Mouse (Mus musculus) layer of hippocampus, postnatal 36 days (tissue): ENCODE results near the gene A730071L15Rik. TPM values are rescaled to one million over a fixed set of nuclear protein-coding genes. Genes with fewer than 3 reads are reported as not detected.

ENCODE experiments used
- total RNA-seq, 2 experiments: library from RNA; stranded (reverse); gene quantifications; 2 replicates each; pipeline ENCODE4 v1.2.3; 2021

A730071L15Rik gene
- total RNA-seq, 2 experiments from 2014 or later: 0.50 TPM; not detected in 1

Other genes with a start within 250 kb of the A730071L15Rik start
- gene Gck, start 249.9 kb upstream of the A730071L15Rik start, total RNA-seq: 1 to 10 TPM; 2.4 to 3.7 TPM
- gene Ykt6, start 244.3 kb upstream of the A730071L15Rik start, total RNA-seq: 10 to 100 TPM; 68.2 to 73.2 TPM
- gene Camk2b, start 133.7 kb upstream of the A730071L15Rik start, total RNA-seq: 1,000 to 10,000 TPM; 1,105 to 1,153 TPM
- gene Nudcd3, start 386 bp downstream of the A730071L15Rik start, total RNA-seq: 100 to 1,000 TPM; 108 to 114 TPM
- gene Npc1l1, start 30.1 kb downstream of the A730071L15Rik start, total RNA-seq: under 1 TPM; 0.28 to 0.30 TPM
- gene Ddx56, start 67.7 kb downstream of the A730071L15Rik start, total RNA-seq: 10 to 100 TPM; 43.1 to 44.5 TPM
- 100 to 1,000 TPM; 107 TPM for gene Tmed4, start 74.8 kb downstream of the A730071L15Rik start, total RNA-seq
- gene Ogdh, start 91.6 kb downstream of the A730071L15Rik start, total RNA-seq: 100 to 1,000 TPM; 218 to 220 TPM
- gene Zmiz2, start 189.0 kb downstream of the A730071L15Rik start, total RNA-seq: 100 to 1,000 TPM; 152 to 170 TPM
- 1,000 to 10,000 TPM; 1,662 to 1,810 TPM for gene Ppia, start 215.4 kb downstream of the A730071L15Rik start, total RNA-seq
- gene H2afv, start 244.4 kb downstream of the A730071L15Rik start, total RNA-seq: 10 to 100 TPM; 41.8 to 42.6 TPM